Mouse (Mus musculus) E14TG2a.4 (cell line): ENCODE results near the gene Dclre1b.

ENCODE experiments used
- CTCF ChIP-seq: conservative IDR thresholded peaks from 2 replicates; pipeline ENCODE4 v1.5.1; 2014; ENCODE audit warnings: low read length
- NANOG ChIP-seq: IDR thresholded peaks from 2 replicates; pipeline ENCODE4 v1.6.1; 2014; ENCODE audit warnings: borderline replicate concordance, low read length, mixed read lengths

DNA sequence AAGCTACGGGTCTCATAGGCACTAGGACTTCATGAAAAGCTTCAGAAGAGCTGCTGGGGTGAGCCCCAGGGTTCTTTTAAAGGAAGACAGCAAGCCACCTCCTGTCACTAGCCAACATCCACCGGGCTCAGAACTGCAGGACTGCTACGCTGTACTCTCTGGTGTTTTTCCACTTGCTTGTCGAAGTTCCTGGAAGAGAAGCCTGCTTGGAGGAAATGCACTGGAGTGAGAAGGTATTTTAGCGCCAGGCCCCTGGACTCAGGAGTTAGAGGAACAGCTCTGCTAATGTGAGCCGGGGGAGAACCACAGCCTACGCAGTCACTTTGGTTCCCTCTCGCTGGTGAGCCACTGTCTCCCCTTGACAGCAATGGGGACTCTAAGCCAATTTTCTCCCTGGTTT lies 6.4 kb downstream of the Dclre1b start:
- TF ChIP-seq CTCF, result no peak
- no peak for TF ChIP-seq NANOG
